Mouse (Mus musculus): ENCODE results near the gene Ostf1. TPM values are rescaled to one million over a fixed set of nuclear protein-coding genes. Genes with fewer than 3 reads are reported as not detected.

Ostf1 gene
- total RNA-seq (2022) = 10 to 100 TPM; 16.3 to 22.2 (median 18.3) TPM

GRCm38 (mm10) chr19:18631644-18632219 lies at the start of gene Ostf1, which contains the start of gene Nmrk1:
Gene Ostf1 (minus strand): TSS chr19:18631823.
Gene Nmrk1 (plus strand): TSS chr19:18631950.
- DNase-seq (ENCODE audit: low spot score in 2 of 2) = peak; percentile 85 to 92

GRCm38 (mm10) chr19:18673116-18673515 lies 41.5 kb upstream of the Ostf1 start:
- no peak for DNase-seq (ENCODE audit: low spot score in 2 of 2)

DNA sequence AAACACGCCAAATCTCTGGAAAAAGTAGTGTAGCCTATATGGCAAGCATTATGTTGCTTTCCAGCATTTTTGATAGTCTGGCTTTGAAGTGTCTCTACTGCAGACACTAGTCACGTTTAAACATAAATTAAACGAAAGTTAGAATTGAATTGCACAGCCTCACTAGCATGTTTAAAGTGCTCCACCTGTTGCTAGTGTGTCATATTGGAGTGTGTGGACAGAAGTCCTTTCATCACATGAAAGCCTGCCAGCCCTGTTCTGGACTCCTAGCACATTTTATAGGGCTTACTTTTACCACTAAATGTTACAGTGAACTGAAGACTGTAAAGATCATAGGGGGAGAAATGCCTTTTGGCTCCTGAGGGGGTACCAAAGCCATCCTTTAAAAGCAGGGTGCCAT lies 40.9 kb upstream of the Ostf1 start:
- DNase-seq (ENCODE audit: low spot score in 2 of 2) = no peak

- peak; percentile 25 to 48 for DNase-seq (ENCODE audit: low spot score in 2 of 2)
Observed at GRCm38 (mm10) chr19:18671056-18671741, 39.6 kb upstream of the Ostf1 start.

DNA sequence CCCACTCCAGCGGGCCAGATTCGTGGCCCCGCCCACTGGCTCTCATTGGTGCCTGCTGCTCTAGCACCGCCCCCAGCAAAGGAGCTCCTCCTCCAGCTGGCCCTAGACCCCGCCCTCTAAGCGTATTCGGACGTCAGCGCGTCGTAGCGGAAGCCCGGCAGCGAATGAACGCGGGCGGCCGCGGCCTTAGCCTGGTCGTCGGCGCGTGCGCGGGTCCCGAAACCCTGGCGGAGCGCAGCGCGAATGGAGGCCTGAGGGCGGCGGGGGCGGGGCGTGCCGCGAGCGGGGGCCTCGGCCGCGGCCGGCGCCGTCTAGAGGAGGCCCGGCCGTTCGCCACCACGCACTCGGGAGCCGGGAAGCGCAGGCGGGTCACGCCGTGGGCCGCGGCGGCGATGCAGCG lies 39.0 kb upstream of the Ostf1 start, which contains the start of gene Carnmt1:
Gene Carnmt1 (plus strand): TSS at position 157 of the 400 bp plus-strand sequence.
- DNase-seq (ENCODE audit: low spot score in 2 of 2) = peak; percentile 86 to 97

DNA sequence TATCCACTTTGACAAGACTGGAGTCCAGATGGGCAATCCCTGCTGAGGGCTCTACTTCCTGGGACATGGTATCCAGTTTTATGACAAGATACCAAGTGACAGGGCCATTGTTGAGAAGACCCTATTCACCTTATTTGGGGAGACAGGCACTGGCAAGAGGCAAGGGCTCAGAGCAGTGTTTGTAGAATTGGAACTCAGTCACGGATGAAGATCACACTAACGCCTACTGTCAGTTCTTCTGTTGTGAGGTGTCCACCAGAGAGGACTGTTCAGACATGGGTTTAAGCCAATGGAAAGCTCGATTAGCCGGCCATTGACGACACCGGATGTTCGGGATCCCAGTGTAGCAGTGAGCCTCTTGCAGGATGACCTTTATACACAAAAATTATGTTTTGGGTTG lies 37.9 kb upstream of the Ostf1 start:
- no peak for DNase-seq (ENCODE audit: low spot score in 2 of 2)

GRCm38 (mm10) chr19:18666966-18667365 lies 35.3 kb upstream of the Ostf1 start:
- DNase-seq (ENCODE audit: low spot score in 2 of 2) = no peak

GRCm38 (mm10) chr19:18663904-18664303 lies 32.3 kb upstream of the Ostf1 start:
- DNase-seq (ENCODE audit: low spot score in 2 of 2) = no peak

GRCm38 (mm10) chr19:18661683-18662082 lies 30.1 kb upstream of the Ostf1 start:
- no peak for DNase-seq (ENCODE audit: low spot score in 2 of 2)

- DNase-seq (ENCODE audit: low spot score in 2 of 2) = no peak
Observed at GRCm38 (mm10) chr19:18660466-18660865, 28.8 kb upstream of the Ostf1 start.

DNA sequence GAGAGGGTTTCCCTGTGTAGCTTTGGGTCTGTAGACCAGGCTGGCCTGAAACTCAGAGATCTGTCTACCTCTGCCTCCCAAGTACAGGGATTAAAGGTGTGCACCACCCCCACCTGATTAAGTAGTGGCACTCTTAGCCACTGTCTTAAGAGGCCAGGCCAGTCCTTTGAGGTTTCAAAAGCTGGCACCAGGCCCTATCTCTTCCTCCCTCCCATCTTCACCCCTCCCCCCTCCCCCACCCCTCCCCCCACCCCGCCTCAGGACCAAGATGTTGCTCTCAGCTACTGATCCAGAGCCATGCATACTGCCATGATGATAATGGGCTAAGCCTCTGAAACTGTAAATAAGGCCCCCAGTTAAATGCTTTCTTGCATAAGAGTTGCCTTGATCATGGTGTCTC lies 27.7 kb upstream of the Ostf1 start:
- no peak for DNase-seq (ENCODE audit: low spot score in 2 of 2)

DNA sequence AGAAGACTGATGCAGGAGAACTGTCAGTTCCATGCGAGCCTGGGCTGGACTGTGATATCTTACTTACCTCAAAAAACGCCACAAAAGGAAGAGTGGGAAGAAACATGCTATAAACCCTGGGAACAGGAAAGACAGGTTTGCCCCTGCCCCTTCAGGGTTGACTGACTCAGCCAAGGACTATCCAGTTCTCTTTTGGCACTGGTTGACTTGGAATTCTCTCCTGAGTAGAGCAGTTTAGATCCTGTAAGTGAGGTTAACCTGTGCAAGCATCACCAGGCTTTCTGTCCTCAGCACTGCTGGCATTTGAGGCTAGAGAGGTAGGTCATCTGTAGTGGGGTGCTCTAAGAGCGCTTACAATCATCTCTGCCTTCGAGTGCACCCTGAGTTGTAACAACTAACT lies 26.9 kb upstream of the Ostf1 start:
- no peak for DNase-seq (ENCODE audit: low spot score in 2 of 2)

GRCm38 (mm10) chr19:18655999-18656398 lies 24.4 kb upstream of the Ostf1 start:
- DNase-seq (ENCODE audit: low spot score in 2 of 2) = no peak

- DNase-seq (ENCODE audit: low spot score in 2 of 2) = no peak
Observed at GRCm38 (mm10) chr19:18654984-18655383, 23.4 kb upstream of the Ostf1 start.

- DNase-seq (ENCODE audit: low spot score in 2 of 2) = no peak
Observed at GRCm38 (mm10) chr19:18654330-18654729, 22.7 kb upstream of the Ostf1 start.

- DNase-seq (ENCODE audit: low spot score in 2 of 2) = no peak
Observed at GRCm38 (mm10) chr19:18653058-18653457, 21.4 kb upstream of the Ostf1 start.

GRCm38 (mm10) chr19:18652592-18652991 lies 21.0 kb upstream of the Ostf1 start:
- no peak for DNase-seq (ENCODE audit: low spot score in 2 of 2)

GRCm38 (mm10) chr19:18650473-18650872 lies 18.9 kb upstream of the Ostf1 start:
- no peak for DNase-seq (ENCODE audit: low spot score in 2 of 2)

GRCm38 (mm10) chr19:18649955-18650354 lies 18.3 kb upstream of the Ostf1 start:
- DNase-seq (ENCODE audit: low spot score in 2 of 2) = no peak

DNA sequence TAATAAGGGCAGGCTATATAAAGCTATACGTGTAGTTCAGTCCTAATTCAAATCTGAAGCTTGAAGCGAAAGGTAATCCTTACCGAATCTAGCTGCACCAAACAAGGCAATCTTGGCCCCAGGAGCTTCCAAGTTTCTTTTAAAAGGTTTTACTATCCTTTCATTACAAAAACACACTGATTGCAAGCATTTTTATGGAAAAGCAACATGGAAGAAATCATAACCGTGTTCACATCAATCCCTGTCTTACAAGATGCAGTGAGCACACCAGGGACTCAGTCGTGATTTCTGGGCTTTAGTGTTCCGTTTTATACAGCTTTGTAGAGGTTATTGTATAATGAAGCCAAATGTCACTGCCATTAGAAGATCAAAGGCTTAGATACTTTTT lies 16.9 kb upstream of the Ostf1 start:
- no peak for DNase-seq (ENCODE audit: low spot score in 2 of 2)

- DNase-seq (ENCODE audit: low spot score in 2 of 2) = no peak
Observed at GRCm38 (mm10) chr19:18647775-18648557, 16.3 kb upstream of the Ostf1 start.

DNA sequence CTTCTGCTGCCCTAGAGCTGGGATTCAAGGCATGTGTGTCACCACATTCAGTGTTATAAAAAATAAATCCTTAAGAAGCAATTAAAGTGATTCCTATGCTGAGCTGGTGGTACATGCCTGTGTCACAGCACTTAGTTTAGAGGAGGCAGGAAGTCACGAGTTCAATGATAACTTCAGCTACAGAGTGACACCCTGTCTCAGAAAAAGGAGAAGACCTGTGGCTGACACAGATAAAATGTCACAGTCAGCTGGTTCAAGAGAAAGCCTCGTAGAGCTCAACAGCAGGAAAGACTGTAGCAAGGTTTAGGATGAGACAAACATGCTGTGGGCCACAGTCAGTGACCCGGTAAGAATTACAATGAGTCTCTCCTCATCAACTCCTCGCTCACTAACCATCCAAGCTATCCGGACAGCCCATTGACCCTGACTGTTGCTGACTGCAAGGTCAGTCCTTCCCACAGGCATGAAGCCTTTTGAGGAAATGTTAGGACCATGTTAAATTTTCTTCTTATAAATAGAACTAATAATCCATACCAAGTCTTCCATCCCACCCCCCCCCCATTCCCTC lies 15.3 kb upstream of the Ostf1 start:
- no peak for DNase-seq (ENCODE audit: low spot score in 2 of 2)

All from left cerebral cortex, adult 8-10 months (tissue).